Mouse (Mus musculus) heart, postnatal 14 days (tissue): Measurements from ENCODE around the gene Olfr1168. TPM values are rescaled to one million over a fixed set of nuclear protein-coding genes. Genes with fewer than 3 reads are reported as not detected.
"Not testable (repeated sequence)": the region's sequence is repeated elsewhere in the genome, so short reads cannot be mapped to it uniquely, and the experiment has no call there.

ENCODE experiments used
- DNase-seq, 2 experiments: peaks; one replicate each; pipeline ENCODE4 v3.0.0; 2021 to 2022
- intact Hi-C: fragments of 180-260 bp; cut with DNase I; formaldehyde crosslinking; loops from one replicate; pipeline ENCODE4 v1.15.1; 2025
- long read RNA-seq, 2 experiments: library from polyadenylated mRNA; stranded (forward); transcript quantifications; one replicate each; pipeline ENCODE4 v2.0.0; 2021
- total RNA-seq, 2 experiments: library from RNA; stranded (reverse); gene quantifications; 2 replicates each; pipeline ENCODE4 v1.2.3; 2021

Gene Olfr1168
- not detected for total RNA-seq
- long read RNA-seq, experiment 1: 0 reads
- long read RNA-seq, experiment 2: 0 reads

- intact Hi-C loops: no loop called here
- no peak for DNase-seq
Measured at GRCm38 (mm10) chr2:88181580-88181979, at the start of gene Olfr1168. Gene Olfr1168 (plus strand): TSS chr2:88181880.

GRCm38 (mm10) chr2:88155093-88155492 lies 26.6 kb upstream of the Olfr1168 start, which contains the start of gene Olfr1167:
Gene Olfr1167 (minus strand): TSS chr2:88155193.
- DNase-seq, intact Hi-C loops: not testable (repeated sequence)

DNA sequence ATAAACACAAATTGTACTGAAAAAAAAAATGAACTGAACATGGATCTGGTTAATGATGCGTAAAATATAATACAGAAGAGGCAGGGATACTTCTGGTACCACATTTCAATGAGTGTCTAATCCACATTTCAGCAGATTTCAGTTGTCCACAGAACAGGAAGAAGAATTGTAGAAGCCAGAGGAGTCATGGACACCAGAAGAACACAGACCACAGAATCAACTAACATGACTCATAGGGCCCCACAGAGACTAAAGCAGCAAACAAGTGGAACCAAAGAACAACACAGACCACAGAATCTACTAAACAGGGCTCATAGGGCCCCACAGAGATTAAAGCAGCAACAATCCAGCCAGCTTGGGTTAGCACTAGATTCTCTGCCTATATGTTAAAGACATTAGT lies 39.1 kb downstream of the Olfr1168 start:
- intact Hi-C loops: no loop called here
- no peak for DNase-seq

DNA sequence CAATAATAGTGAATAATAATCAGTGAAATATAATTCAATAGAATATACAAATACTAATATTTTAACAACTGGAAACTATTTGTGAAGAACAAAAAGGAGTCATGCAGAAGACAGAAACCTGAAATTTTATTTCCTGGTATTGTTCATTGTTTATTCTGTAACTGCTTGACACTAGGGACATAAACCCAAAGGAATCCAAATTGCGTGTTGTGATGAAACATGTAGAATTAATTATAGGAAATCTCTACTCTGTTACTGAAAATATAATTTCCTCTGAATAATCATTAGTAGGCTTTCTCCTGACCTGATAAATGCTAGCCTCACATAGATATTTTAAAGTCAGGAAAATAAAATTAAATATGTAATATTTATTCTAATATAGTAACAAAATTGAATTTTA lies 46.6 kb downstream of the Olfr1168 start, which contains the start of gene Olfr1170:
Olfr1170 (minus strand) TSS at position 101 of the 400 bp plus-strand sequence.
- no peak for DNase-seq
- intact Hi-C loops: no loop called here

Other genes starting within 250 kb of the Olfr1168 start
- gene Olfr1155, start 236.7 kb upstream of the Olfr1168 start, total RNA-seq: not detected
- gene Olfr1156, start 228.8 kb upstream of the Olfr1168 start, total RNA-seq: not detected
- gene Olfr1157, start 213.6 kb upstream of the Olfr1168 start, total RNA-seq: not detected
- gene Olfr74, start 207.2 kb upstream of the Olfr1168 start, total RNA-seq: not detected
- not detected for gene Olfr1158, start 191.8 kb upstream of the Olfr1168 start, total RNA-seq
- gene Olfr1160, start 173.6 kb upstream of the Olfr1168 start, total RNA-seq: not detected
- gene Olfr1161, start 159.1 kb upstream of the Olfr1168 start, total RNA-seq: not detected
- not detected for gene Olfr73, start 144.2 kb upstream of the Olfr1168 start, total RNA-seq
- not detected for gene Olfr1162, start 130.8 kb upstream of the Olfr1168 start, total RNA-seq
- gene Olfr1163, start 110.0 kb upstream of the Olfr1168 start, total RNA-seq: not detected
- not detected for gene Olfr1164, start 87.9 kb upstream of the Olfr1168 start, total RNA-seq
- gene Olfr1166, start 53.6 kb upstream of the Olfr1168 start, total RNA-seq: not detected
- not detected for gene Olfr1167, start 26.7 kb upstream of the Olfr1168 start, total RNA-seq
- not detected for gene Olfr1170, start 46.5 kb downstream of the Olfr1168 start, total RNA-seq
- gene Olfr1173, start 98.0 kb downstream of the Olfr1168 start, total RNA-seq: not detected
- gene Olfr1174-ps, start 133.3 kb downstream of the Olfr1168 start, total RNA-seq: not detected
- not detected for gene Olfr1175-ps, start 145.3 kb downstream of the Olfr1168 start, total RNA-seq
- gene Olfr1176, start 154.8 kb downstream of the Olfr1168 start, total RNA-seq: not detected
- gene Olfr1177-ps, start 164.6 kb downstream of the Olfr1168 start, total RNA-seq: not detected
- not detected for gene Olfr1178, start 205.2 kb downstream of the Olfr1168 start, total RNA-seq
- not detected for gene Olfr1179, start 224.6 kb downstream of the Olfr1168 start, total RNA-seq
- gene Olfr1180, start 237.3 kb downstream of the Olfr1168 start, total RNA-seq: not detected
- gene Olfr1181, start 244.3 kb downstream of the Olfr1168 start, total RNA-seq: not detected